Mouse (Mus musculus): Measurements from ENCODE around the gene Heatr6.
A peak's percentile ranks its signal among the peaks of the same experiment; 100 is the strongest.

Gene Heatr6

DNA sequence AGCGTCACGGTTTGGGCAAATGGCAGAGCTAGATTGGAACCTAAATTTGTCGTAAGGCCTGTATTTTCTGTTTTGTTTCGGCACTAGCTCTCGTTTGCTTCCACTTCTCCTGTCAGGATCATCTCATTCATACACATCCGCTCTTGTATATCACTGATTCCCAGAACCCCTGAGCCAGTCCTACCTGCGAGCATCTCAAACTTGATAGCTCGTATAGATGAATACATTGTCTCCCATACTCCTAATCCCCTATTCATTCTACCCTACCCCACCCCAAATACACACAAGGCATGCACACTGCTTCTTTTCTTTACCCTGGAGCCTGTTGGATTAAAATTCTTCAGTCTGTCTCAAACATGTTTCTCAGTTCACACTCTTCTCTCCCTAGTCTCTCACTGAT lies 731 bp downstream of the Heatr6 start:
- DNase-seq, result no peak

DNA sequence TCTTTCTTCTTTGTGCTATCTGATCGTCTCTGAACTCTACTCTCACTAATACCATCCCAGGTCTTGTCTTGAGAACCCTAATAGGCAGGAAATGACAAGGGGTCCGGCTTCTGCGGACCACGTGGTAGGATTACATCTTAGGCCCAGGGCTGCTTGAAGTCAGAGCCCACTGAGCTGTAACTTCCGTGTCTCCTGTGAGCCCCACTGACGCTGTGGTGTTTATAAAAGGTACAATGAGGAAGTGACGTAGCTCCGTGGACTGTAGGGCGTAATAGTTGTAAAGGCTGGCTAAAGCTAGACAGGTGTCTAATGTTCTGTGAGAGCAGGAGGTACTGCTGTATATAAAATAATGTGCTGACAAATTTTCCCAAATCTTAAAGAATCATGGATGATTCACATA lies 13.8 kb downstream of the Heatr6 start:
- no peak for DNase-seq

DNA sequence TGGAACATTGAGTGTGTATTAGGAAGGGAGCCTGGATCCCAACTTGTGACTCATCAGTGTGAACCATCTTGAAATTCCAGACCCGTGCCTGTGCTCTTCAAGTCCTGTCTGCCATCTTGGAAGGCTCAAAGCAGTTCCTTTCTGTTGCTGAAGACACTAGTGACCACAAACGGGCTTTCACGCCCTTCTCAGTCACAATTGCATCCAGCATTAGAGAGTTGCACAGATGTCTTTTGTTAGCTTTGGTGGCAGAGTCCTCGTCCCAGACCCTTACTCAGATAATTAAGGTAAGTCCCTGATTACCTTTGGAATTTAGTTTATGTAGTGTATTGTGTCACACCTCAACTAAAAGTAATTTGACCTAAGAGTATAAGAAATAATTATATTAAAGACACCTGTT lies 15.5 kb downstream of the Heatr6 start:
- DNase-seq, result no peak

DNA sequence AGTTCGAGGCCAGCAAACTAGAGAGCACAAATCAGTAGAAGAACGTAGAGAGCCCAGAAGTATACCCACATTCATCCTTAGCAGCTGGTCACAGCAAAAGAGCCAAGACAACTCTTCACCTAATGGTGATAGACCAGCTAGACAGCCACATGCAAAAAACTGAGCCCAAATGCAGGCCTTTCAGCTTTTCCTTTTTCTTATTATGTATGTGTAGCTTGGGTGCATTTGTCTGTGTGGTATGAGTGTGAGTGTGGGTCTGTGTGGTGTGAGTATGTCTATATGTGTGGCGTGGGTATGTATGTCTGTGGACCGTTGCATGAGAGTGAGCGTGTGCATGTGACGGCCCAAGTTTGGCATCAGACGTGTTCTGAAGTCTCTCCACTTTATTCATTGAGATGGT lies 17.5 kb downstream of the Heatr6 start:
- DNase-seq, result no peak

DNA sequence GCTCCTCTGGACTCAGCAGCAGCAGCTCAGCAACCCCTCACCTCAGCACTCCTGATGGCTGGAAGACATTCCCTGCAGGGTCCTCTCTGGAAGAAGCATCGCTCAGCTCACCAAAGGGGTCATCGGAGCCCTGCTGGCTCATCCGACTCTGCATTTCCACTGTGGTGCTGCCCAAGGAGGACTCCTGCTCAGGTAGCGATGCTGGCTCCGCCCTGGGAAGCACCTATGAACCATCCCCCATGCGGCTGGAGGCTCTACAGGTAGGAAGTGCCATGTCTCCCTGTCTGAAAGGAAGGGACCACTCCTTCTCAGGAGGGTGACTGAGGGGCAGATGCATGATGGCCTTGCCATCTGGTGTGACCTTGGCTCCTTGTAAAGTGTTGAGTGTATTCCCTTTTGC lies 18.8 kb downstream of the Heatr6 start:
- no peak for DNase-seq

DNA sequence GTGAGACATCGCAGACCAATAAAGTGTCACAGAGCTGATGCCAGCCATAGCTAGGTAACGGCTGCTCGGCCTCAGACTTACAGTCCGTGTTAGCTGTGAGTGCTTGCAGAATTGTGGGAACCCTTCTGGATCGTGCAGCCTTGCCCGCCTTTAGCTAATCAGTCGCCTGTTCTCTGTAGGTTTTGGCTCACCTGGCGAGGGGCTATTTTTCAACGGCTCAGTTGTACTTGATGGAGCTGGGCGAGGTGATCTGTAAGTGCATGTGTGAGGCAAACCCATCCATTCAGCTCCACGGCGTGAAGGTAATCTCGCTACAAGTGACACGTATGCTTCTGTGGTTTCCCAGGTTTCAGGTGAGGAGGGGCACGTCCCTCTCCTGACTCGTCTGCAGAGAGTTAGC lies 20.2 kb downstream of the Heatr6 start:
- DNase-seq, result no peak

DNA sequence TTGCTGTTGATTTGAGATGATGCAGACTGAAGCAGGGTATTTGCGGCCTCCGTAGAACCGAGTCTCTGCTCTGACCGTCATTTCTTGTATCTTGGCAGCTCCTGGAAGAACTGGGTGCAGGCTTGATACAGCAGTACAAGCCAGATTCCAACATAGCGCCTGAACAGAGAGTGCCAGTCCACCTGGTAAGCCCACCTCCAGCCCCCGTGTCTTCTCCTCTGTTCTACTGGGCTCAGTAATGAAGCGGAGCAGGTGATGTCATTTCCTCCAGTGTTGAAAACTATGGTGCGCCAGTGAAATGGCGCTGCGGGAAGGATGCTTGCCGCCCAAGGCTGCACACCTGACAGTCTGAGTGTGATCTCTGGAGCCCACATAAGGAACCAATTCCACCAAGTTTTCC lies 20.8 kb downstream of the Heatr6 start:
- no peak for DNase-seq

DNA sequence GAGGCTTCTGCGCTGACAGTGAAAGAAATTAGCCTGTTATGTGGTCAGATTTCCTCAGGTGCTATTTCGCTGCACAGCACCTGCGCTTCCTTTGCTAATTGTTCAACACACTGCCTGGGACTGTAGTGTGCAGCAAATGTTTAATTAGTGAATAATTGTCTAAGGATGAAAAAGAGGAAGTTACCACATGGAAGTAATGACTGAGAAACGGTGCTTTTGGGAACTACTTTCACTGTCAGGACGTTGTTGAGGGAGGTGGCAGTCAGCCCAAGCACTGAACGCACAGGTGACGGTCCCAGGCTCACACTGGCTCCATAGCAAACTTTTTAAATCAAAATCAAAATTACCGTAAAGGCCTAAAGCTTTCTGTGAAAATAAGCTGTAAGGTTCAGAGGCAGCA lies 23.3 kb downstream of the Heatr6 start:
- no peak for DNase-seq

DNA sequence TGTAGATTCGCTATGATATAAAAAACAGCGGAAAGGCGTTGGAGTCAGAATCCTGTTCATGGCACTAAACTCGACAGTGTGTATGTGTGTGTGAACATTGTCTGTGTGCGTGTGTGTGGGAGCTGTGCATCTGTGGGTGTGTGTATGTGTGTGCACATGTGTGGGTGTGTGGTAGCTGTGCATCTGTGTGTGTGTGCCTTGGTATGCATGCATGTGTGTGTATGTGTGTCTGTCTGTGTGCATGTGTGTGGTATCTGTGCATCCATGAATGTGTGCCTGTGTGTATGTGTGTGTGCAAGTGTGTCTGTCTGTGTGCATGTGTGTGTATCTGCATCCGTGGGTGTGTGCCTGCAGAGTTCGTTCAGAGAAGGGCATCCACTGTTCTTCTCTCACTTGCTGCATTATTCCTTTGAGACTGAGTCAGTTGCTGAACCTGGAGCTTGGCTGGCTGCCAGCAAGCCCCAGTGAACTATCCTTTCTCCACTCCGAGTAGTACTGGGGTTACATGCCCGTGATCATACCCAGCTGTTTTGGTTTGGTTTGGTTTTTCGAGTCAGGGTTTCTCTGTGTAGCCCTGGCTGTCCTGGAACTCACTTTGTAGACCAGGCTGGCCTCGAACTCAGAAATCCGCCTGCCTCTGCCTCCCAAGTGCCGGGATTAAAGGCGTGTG lies 30.6 kb downstream of the Heatr6 start:
- DNase-seq, result no peak

DNA sequence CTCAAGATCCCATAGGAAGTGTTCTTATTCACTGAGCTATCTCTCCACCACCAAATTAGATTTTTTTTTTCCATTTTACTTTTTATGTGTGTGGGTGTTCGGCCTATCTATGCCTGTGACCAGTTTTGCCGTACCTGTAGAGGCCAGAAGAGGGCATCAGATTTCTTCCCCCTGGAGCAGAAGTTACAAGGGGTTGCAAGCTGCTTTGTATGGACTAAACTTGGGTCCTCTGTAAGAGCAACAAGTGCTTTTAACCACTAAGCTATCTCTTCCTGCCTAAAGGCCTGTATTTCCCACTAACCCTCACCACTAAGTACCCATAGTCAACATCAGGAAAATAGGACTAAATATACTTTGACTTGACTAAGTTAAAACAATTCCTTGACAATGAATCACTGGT lies 31.2 kb downstream of the Heatr6 start:
- peak; percentile 24 for DNase-seq

DNA sequence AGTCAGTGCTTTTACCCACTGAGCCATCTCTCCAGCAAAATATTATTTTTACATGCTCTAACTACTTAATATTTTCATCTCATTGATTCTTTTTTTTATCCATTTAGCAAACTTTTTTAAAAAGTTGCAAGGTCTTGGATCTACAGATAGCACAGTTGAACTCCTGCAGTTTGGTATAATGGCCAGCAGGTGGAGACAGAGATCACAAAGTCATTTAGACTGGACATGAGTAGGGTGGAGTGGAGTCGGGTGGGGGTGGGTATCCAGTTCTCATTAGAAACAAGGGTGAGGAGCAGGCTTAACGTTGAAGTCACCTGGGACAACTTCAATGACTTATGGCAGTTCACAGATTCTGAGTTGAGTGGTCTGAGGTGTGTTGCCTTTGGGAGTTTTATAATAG lies 31.9 kb downstream of the Heatr6 start:
- peak; percentile 33 for DNase-seq

DNA sequence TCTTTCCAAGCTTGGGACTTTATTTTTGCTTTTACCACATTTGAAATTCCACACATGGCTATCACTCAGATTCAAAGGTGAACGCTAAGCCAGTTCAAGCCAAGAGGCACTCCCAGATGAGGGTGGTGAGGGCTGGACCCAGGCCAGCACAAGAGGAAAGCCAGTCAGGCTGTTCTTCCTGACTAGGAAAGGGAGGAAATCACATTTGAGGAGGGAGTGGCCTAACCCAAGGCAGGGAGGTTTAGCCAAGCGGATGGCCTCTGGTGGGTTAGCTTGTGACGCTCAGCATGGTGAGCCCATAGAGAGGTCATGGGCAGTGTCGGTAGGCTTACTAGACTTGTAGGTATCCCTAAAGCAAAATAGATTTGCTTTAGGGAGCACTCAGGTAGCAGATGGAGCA lies 33.3 kb downstream of the Heatr6 start:
- DNase-seq, result no peak

DNA sequence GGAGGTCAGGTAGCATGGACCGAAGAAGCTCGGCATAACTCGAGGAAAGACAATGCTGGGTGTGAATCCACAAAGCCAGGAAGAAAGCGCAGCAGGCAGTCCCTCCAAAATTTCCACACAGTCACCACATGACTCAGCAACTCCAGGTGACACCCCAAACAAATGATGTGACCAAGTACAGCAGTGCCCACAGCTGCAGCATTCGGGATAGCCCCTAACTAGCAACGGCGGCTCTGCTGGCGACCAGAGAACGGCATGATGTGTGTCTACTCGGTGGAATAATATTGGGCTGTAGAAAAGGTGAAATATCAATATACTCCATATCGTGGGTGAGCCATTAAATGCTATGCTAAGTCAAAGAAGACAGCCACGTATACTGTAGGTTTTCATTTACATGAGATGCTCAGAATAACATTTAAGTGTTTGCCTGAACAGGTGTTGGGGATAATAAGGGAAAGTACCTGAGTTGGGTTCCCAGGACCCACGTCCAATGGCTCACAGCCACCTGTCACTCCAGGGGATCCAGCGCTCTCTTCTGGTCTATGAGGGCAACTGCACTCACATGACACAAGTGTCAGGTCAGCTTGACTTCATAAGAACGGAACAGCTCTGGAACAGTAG lies 34.0 kb downstream of the Heatr6 start:
- no peak for DNase-seq

DNA sequence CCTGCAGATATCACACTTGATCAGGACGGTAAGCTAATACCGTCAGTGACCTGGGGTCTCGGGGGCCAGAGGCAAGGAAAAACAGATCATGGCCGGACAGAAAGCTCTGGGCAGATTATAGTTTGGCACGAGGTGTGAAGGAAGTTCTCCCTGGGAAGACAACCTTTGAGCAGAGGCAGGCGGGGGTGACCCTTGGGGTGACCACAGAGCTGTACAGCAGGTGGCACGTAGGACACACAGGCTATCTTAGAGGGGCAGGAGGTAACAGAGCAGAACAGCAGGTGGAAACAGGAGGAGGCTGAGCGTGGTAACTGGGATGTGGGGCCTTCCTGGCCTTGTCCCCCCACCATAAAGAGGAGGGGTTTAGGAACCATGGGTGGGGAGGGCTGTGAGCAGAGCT lies 34.8 kb downstream of the Heatr6 start:
- DNase-seq, result no peak

DNA sequence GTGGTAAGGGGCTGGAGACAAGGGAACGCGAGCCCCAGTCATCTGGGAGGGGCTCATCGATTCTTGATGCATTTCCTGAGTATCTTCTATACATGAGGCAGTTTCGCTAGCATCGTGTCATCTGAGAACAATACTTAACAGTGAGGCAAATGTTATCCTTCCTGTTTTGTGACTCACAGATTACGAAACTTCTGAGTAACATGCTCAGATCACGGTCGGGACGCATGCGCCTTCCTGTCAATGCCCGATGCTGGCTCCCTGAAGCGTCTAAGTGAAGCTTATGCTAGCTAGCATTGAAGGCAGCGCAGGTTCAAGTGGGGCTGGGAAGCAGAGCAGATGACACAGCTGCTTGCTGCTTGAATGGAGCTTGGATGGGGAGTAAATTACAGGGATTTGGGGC lies 35.8 kb downstream of the Heatr6 start:
- no peak for DNase-seq

DNA sequence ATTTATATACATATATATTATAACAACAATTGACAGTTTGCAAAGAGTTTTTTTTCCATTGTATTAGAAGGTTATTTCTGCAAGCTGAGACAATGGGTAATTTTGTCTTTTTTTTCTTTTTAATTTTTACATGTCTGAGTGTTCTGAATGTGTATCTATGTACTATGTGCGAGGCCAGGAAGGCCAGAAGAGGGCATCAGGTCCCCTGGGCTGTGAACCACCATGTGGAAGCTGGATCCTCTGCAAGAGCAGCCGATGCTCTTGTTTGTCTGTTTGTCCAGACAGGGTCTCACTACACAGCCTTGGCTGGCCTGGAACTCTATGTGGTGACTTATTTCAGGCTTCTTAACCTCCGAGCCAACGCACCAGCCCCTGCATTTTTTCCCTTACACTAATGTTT lies 37.6 kb downstream of the Heatr6 start:
- no peak for DNase-seq

DNA sequence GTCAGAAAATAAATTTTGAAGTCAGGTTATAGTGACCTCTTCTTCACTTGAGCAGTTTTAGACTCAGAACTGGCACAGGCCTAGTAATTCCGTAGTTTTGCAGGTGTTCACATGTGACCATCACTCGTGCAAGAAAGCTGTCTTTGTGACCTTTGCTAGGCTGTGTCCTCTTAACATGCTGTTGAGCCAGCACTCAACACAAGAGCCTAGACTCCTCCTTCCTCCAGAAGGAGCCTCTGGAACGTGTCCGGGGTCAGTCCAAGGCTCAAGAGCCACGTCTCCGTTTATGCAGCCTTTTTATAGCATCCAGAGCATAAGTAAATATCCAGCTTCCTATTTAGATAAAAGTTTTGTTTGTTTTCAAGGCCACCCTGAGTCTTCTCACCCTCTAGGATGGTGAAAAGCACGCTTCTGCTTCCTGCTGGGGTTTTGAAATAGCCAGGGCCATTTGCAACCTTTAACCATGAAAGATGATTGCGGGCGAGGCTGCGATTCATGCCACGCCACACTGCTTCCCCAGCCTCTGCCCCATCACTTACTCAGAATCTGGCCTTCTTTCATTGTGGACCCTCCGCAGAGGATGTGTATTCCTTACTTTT lies 38.9 kb downstream of the Heatr6 start:
- no peak for DNase-seq

DNA sequence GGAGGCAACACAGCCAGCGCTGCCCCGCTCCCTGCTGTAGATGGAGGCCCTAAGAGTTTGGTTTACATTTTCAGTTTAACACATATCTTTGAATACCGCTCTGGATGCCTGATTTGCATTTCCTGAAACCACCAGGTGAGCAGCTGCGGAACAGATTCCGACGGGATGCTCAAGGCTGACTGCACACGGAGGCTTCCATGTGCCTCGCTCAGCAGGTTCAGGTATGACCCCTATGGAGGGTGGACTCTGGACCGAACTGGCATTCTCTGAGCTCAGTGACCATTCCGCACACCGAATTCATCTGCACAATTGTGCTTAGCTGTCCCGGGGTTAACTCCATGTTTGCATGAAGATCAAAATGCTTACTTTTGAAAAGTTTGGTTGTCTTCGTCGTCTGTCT lies 39.8 kb downstream of the Heatr6 start:
- no peak for DNase-seq

DNA sequence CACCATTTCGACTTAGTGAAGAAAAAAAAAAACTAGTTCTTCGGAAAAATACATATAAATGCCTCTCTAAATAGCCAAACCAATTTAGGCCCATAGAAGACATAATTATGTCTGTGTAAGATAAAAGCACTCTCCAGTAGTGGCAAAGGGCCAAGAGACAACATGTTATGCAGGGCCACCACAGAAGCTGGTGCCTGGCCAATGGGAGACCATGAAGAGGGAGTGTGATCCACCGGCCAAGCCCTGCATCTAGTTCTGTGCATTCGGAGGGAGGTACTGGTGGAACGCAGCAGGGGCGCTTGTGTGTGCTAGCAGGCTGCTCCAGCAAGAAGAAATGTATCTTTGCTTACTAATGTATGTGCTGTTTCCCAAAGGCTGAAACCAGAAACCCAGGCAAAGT lies 42.6 kb downstream of the Heatr6 start:
- DNase-seq, result peak; percentile 50

DNA sequence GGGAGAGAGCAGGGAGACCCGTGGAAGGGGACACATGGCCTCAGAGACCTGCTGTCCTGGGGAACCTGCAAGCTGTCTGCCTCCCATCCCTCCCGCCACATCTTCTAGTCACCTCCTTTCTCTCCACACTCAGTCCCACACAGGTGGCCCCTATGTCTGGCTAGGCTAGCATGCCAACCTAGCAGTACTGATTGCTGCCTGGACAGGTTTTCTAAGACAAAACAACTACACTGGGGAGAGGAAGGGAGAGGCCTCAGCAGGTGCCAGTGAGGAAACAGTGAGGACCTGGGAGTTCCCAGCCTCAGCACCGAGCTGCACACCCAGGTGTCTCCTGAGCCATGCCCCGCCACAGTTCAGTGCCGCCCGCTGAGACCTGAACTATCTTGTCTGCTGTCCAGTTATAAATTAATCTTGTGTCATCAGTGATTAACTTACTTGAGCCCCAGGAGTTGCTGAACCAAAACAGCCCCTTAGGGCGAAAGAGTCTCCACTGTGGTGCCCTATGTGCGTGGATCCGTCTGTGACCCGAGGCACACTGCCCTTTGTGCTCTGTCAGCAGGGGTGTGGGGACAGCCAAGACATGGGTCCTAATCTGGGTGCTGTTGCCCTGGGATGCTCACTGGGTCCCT lies 43.6 kb downstream of the Heatr6 start:
- no peak for DNase-seq

DNA sequence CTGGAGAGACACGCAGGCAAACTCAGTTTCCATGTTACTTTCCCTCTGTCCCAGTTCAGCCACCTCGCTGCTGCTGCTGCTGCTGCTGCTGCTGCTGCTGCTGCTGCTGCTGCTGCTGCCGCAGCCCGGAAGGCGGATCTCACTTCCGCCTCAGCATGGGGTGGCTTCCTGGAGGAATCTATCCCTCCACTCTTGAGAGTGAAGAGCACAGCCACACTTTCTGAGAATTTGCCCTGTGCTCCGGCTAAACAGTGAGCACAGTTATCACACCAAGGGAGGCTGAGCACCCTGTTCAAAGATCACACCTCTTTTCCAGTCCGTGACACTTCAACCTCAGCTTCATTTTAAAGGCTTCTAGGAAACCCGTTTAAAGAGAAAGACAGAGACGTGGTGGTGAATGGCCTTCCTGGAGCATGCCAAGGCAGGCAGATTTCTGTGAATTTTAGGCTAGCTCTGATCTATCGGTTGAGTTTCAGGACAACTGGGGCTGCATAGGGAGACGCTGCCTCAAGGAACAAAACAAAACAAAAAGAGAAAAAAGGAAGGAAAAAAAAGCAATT lies 46.5 kb downstream of the Heatr6 start:
- no peak for DNase-seq

DNA sequence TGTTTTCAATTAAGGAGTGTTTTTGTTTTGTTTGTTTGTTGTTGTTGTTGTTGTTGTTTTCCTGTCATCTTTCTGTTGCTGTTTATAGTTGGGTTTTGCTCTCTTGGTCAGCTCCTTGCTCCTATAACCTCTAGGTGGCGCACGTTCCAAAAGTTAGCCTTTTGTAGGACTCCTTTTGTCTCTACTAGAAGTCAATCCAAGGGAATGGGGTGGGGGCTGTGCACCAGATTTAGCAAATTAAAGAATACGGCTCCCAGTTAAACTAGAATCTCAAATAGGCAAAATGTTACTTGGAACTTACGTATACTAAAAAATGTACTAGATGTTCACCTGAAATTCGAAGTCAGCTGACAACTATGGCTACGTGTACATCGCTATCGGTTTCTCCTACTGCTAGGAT lies 48.7 kb downstream of the Heatr6 start:
- peak; percentile 20 for DNase-seq

DNA sequence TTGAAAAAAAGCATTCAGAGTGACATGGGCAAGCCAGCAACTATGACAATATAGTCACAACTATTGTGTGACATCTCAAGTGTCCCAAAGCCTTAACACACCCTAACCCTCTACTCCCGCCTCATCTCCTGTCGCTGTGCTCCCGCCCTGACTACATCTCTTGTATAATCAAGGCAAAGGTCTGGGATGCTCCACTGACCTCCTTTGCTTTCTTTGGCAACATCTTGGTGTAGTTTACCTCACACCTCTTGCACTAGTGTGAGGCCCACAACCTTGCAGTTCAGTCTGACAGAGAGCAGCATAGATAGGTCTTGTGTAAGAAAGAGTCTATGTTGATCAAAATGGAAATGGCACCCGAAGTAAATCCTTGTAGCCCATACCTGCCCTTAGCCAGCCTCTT lies 49.1 kb downstream of the Heatr6 start:
- no peak for DNase-seq

DNA sequence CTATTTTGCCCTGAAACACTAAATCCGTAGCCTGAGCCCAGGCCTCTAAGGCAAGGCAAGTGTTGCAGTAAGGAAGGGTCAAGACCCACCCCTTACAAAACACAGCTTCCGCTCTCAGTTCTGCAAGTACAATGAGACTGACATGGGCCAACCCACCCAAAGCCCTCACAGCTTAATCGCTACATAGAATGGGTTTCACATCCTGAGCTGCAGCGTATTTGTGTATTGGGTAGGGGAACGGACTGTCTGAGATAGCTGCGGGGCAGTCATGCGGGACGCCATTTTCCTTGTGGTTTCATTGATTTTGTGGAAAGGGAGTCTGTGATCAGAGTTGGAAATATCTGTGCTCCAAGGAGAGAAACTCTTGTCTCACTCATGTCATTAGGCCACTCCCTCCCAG lies 56.9 kb downstream of the Heatr6 start:
- DNase-seq, result no peak
